Mouse (Mus musculus) heart, adult 2 months (tissue): ENCODE data around the gene Cntn4.

Experiments used
- CTCF ChIP-seq: fragments of 200-600 bp; IDR thresholded peaks from 2 replicates; pipeline ENCODE4 v1.8.1; 2022; ENCODE audit warnings: antibody characterized with exemption, mild to moderate bottlenecking, moderate library complexity
- POLR2A ChIP-seq: fragments of 200-500 bp; IDR thresholded peaks from 2 replicates; pipeline ENCODE4 v1.6.1; 2011; ENCODE audit warnings: mild to moderate bottlenecking, low read depth, low read length, control low read depth; ENCODE audit not compliant: insufficient read depth

- TF ChIP-seq POLR2A (no peak), CTCF (no peak)
Observed at GRCm38 (mm10) chr6:106481533-106481932, 804.1 kb downstream of the Cntn4 start.
